Mouse (Mus musculus) spleen, postnatal 4 days (tissue): Measurements from ENCODE around the gene Slc25a21.

Experiments
- DNase-seq, 2 experiments: peaks; one replicate each; pipeline ENCODE4 v3.0.0; 2022; ENCODE audit warnings: low spot score in 2 of 2

Slc25a21 gene

GRCm38 (mm10) chr12:56773941-56774340, 423.3 kb downstream of the Slc25a21 start:
- no peak for DNase-seq

DNA sequence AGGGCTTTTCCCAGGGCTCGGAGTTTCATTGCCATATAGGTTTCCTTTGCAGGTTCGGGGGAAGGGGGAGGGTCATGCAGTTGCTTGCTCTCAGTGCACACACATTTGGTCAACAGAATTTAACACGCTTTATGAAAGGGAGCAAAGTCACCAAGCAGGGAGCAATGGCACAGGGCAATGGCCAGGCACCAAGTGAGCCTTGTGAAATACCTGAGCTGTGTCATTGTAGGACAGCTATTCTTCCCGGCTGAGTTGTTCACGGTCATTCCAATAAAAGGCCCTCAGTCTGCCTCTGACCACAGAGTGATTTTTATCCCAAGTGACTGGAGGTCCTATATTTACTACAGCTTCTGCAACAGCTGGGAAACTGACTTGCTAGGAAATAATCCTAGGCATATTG, 427.9 kb downstream of the Slc25a21 start:
- no peak for DNase-seq

GRCm38 (mm10) chr12:56767474-56767873, 429.8 kb downstream of the Slc25a21 start:
- no peak for DNase-seq

DNA sequence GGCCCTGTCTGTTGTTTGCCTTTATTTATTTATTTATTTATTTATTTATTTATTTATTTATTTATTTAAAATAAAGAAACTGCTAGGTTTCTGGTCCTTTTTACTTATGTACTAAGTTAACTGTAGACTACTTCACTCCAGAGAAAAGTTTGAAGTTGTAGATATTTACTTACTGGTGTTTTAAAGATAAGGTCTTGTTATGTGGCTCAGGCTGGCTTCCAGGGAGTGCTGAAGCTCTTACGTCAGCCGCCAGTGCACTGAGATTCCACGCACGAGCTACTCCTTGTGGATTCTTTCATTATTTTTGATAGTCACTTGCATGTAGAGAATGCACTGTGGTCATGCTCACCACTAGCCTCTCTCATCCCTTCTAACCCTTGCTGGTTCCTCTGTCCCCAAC, 460.2 kb downstream of the Slc25a21 start:
- DNase-seq = no peak

DNA sequence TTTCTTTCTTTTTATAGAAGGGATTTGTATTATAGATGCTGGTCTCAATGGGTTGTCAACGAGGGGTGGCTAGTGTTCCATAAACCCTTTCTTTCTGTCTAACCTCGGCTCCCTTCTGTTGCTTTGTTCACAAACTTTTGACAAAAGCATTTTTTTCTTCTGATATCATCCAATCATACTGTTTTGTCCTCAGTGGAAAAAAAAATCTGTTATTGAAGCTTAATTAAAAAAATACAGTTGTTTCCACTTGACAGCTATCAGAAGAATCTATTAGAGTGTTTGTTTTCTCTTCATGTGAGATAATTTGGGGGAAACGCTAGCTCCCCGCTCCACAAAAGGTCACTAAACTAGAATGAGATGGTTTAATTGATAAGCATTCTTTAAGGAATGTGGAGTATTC, 469.6 kb downstream of the Slc25a21 start:
- DNase-seq = no peak

- DNase-seq = no peak
These were observed 478.6 kb downstream of the Slc25a21 start for GRCm38 (mm10) chr12:56718707-56719051.

GRCm38 (mm10) chr12:56717971-56718706, 479.1 kb downstream of the Slc25a21 start:
- DNase-seq = no peak

GRCm38 (mm10) chr12:56701004-56701403, 496.3 kb downstream of the Slc25a21 start:
- no peak for DNase-seq

GRCm38 (mm10) chr12:56699915-56700900, 497.1 kb downstream of the Slc25a21 start:
- DNase-seq = peak in 1 of 2 experiments; percentile 55

GRCm38 (mm10) chr12:56699351-56699750, 497.9 kb downstream of the Slc25a21 start:
- no peak for DNase-seq

DNA sequence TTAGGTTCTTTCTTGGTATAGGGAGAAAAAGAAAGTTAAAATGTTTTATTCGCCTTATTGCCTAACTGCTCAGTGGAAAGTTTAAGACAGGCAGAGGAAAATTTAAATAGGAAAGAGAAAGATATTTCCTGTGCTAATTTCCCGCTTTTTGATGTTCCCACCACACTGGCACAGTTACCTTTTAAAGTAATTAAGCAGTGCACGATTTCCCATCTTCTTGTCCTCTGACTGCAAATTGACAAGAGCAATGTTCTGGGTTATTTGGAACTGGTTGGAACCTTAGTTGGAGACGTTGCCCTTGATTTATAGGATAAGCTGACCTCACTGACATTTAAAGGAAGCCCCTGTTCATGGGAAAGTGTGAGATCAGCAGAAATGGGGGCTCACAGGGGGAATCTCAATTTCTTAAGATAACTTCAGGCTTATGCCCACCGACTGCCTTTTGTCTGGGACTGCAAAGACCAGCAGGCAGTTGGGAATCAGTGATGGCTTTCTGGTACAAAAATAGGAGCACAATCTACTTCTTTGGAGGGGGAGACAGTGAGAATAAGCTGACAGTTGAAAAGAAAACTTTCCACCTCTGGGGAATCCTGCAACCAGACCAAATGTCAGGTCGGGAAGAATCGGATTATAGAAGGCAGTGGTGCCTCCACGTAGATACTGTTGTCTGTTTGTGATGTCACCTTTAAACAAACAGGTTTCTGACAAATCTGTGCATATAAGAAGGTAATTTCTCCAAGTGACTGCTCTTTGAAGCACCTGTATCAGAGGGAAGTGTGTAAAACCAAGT, 498.9 kb downstream of the Slc25a21 start:
- DNase-seq = no peak

- DNase-seq = no peak
These were observed 499.5 kb downstream of the Slc25a21 start for GRCm38 (mm10) chr12:56697785-56698184.

- no peak for DNase-seq
These were observed 500.1 kb downstream of the Slc25a21 start for GRCm38 (mm10) chr12:56697011-56697740.

- no peak for DNase-seq
These were observed 500.9 kb downstream of the Slc25a21 start for GRCm38 (mm10) chr12:56696174-56697010.

GRCm38 (mm10) chr12:56695358-56696173, 501.7 kb downstream of the Slc25a21 start:
- peak; percentile 53 to 72 for DNase-seq

GRCm38 (mm10) chr12:56694936-56695335, 502.3 kb downstream of the Slc25a21 start:
- peak in 1 of 2 experiments; percentile 55 for DNase-seq

DNA sequence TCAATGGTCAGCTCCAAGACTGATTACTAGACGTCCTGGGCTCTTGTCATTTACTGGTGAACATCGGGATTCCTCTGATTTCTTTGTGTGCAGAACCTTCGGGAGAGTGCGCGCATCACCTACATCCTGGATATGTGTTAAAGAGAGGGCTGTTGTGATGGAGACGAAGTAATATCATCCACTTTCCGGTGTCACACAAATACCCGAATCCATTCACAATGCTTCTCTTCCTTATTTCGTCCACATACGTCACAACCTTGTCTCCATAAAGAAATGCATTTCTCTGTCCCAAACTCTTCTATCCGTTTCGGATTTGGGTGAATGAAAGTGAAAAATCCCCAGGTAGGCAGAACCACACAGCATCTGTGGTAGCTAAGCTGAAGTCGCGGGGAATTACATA, 502.9 kb downstream of the Slc25a21 start:
- DNase-seq = peak in 1 of 2 experiments; percentile 38

DNA sequence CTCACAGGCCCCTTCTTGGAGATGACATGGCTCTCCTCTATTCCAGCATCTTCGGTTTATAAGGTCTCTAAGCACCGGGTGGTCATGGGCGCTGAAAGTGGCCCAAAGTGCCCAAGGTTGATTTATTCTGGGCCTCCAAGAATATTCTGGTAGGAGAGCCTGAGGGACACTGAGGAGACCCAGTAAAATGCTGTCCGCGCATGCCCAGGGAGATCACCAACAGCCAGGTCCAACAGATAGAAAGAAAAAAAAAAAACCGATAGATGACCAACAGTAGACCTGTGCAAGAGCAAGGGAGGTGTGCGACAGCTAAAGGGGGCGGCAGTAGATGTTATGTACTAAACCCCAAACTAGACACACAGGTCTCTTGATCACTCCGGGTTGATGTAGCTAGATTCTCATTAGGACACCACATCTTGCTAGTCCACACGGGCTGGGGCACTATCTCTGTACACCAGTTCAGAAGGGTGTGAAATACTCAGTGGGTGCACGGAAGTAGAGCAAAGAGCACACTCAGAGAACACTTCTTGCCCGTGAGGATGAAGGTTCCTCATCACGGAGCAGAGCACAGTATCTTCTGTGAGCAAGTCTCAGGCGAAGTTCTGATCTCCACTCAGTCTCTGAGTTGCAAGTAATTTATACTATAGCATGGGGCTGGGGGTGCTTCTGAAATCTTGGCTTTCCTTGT, 503.7 kb downstream of the Slc25a21 start:
- peak in 1 of 2 experiments; percentile 18 for DNase-seq

GRCm38 (mm10) chr12:56692536-56692935, 504.7 kb downstream of the Slc25a21 start:
- DNase-seq = peak in 1 of 2 experiments; percentile 49
